Mouse (Mus musculus) erythroblast, embryonic 14.5 days (primary cell): ENCODE results near the gene Zdhhc22.

Experiments
- GATA1 ChIP-seq: IDR thresholded peaks from 2 replicates; pipeline ENCODE4 v1.6.1; 2012; ENCODE audit warnings: low read length, inconsistent platforms, mixed read lengths
- TAL1 ChIP-seq: IDR thresholded peaks from 3 replicates; pipeline ENCODE4 v1.6.1; 2012; ENCODE audit warnings: low read length, inconsistent platforms, mixed read lengths

GRCm38 (mm10) chr12:86983470-86984193 lies 6.6 kb downstream of the Zdhhc22 start:
- TF ChIP-seq GATA1 (no peak), TAL1 (no peak)
